Mouse (Mus musculus): Measurements from ENCODE around the gene Slc39a7.

Gene Slc39a7

GRCm38 (mm10) chr17:34031465-34032173 lies at the start of gene Slc39a7, which contains the start of gene Rxrb:
Slc39a7 (minus strand) TSS chr17:34031682.
Rxrb (plus strand) TSS chr17:34031812.
- peak; percentile 68; the same call in 1 of the 2 replicates for TF ChIP-seq GATA4 (IDR thresholded peaks at IDR 0.05; ENCODE audit: insufficient replicate concordance, low read length)

- no peak for TF ChIP-seq GATA4 (IDR thresholded peaks at IDR 0.05; ENCODE audit: insufficient replicate concordance, low read length)
Observed at GRCm38 (mm10) chr17:34079621-34080020, 48.1 kb upstream of the Slc39a7 start.

- TF ChIP-seq GATA4 (IDR thresholded peaks at IDR 0.05; ENCODE audit: insufficient replicate concordance, low read length), result no peak
Observed at GRCm38 (mm10) chr17:34079002-34079401, 47.5 kb upstream of the Slc39a7 start.

GRCm38 (mm10) chr17:34078148-34078547 lies 46.7 kb upstream of the Slc39a7 start:
- TF ChIP-seq GATA4 (IDR thresholded peaks at IDR 0.05; ENCODE audit: insufficient replicate concordance, low read length), result no peak

GRCm38 (mm10) chr17:34077549-34077948 lies 46.1 kb upstream of the Slc39a7 start:
- no peak for TF ChIP-seq GATA4 (IDR thresholded peaks at IDR 0.05; ENCODE audit: insufficient replicate concordance, low read length)

- no peak for TF ChIP-seq GATA4 (IDR thresholded peaks at IDR 0.05; ENCODE audit: insufficient replicate concordance, low read length)
Observed at GRCm38 (mm10) chr17:34075271-34075670, 43.8 kb upstream of the Slc39a7 start.

GRCm38 (mm10) chr17:34072091-34072490 lies 40.6 kb upstream of the Slc39a7 start:
- TF ChIP-seq GATA4 (IDR thresholded peaks at IDR 0.05; ENCODE audit: insufficient replicate concordance, low read length), result no peak

GRCm38 (mm10) chr17:34068864-34069263 lies 37.4 kb upstream of the Slc39a7 start:
- no peak for TF ChIP-seq GATA4 (IDR thresholded peaks at IDR 0.05; ENCODE audit: insufficient replicate concordance, low read length)

GRCm38 (mm10) chr17:34057224-34057623 lies 25.7 kb upstream of the Slc39a7 start:
- no peak for TF ChIP-seq GATA4 (IDR thresholded peaks at IDR 0.05; ENCODE audit: insufficient replicate concordance, low read length)

GRCm38 (mm10) chr17:34047404-34048050 lies 16.0 kb upstream of the Slc39a7 start:
- no peak for TF ChIP-seq GATA4 (IDR thresholded peaks at IDR 0.05; ENCODE audit: insufficient replicate concordance, low read length)

GRCm38 (mm10) chr17:34045941-34046340 lies 14.5 kb upstream of the Slc39a7 start:
- no peak for TF ChIP-seq GATA4 (IDR thresholded peaks at IDR 0.05; ENCODE audit: insufficient replicate concordance, low read length)

GRCm38 (mm10) chr17:34039562-34040450 lies 8.3 kb upstream of the Slc39a7 start:
- no peak for TF ChIP-seq GATA4 (IDR thresholded peaks at IDR 0.05; ENCODE audit: insufficient replicate concordance, low read length)

- no peak for TF ChIP-seq GATA4 (IDR thresholded peaks at IDR 0.05; ENCODE audit: insufficient replicate concordance, low read length)
Observed at GRCm38 (mm10) chr17:34038878-34039561, 7.5 kb upstream of the Slc39a7 start, which contains the start of gene Col11a2. Col11a2 (plus strand) TSS chr17:34039437.

- no peak for TF ChIP-seq GATA4 (IDR thresholded peaks at IDR 0.05; ENCODE audit: insufficient replicate concordance, low read length)
Observed at GRCm38 (mm10) chr17:34038440-34038839, 7.0 kb upstream of the Slc39a7 start.

GRCm38 (mm10) chr17:34037241-34037640 lies 5.8 kb upstream of the Slc39a7 start:
- no peak for TF ChIP-seq GATA4 (IDR thresholded peaks at IDR 0.05; ENCODE audit: insufficient replicate concordance, low read length)

Data from liver, adult (tissue).